Mouse (Mus musculus) thymus, adult 2 months (tissue): ENCODE measurements around the gene Snai1. TPM values are rescaled to one million over a fixed set of nuclear protein-coding genes. Genes with fewer than 3 reads are reported as not detected.

Experiments
- DNase-seq: peaks from one replicate; pipeline ENCODE4 v3.0.0; 2021
- H3K27ac ChIP-seq: fragments of 200-500 bp; 2 replicates; pipeline ENCODE4 v1.5.1; 2012; ENCODE audit warnings: low read length, control low read depth; ENCODE audit not compliant: control insufficient read depth, insufficient read depth
- H3K27me3 ChIP-seq: fragments of 200-500 bp; 2 replicates; pipeline ENCODE4 v1.6.1; 2012; ENCODE audit warnings: mild to moderate bottlenecking, low read length, moderate library complexity, mixed read lengths; ENCODE audit not compliant: control insufficient read depth, insufficient read depth
- H3K36me3 ChIP-seq: fragments of 200-500 bp; 2 replicates; pipeline ENCODE4 v1.6.1; 2012; ENCODE audit warnings: mild to moderate bottlenecking, low read length, moderate library complexity; ENCODE audit not compliant: control insufficient read depth, insufficient read depth
- H3K4me1 ChIP-seq: fragments of 200-500 bp; replicated peaks from 2 replicates; pipeline ENCODE4 v1.6.1; 2012; ENCODE audit warnings: low read length; ENCODE audit not compliant: control insufficient read depth, insufficient read depth
- H3K4me3 ChIP-seq: fragments of 200-500 bp; 2 replicates; pipeline ENCODE4 v1.5.1; 2012; ENCODE audit warnings: mild to moderate bottlenecking, low read length, control low read depth, moderate library complexity; ENCODE audit not compliant: control insufficient read depth, insufficient read depth
- CTCF ChIP-seq: fragments of 200-500 bp; IDR thresholded peaks from 2 replicates; pipeline ENCODE4 v1.5.1; 2012; ENCODE audit warnings: mild to moderate bottlenecking, control low read depth, low read length, moderate library complexity, borderline replicate concordance; ENCODE audit not compliant: control insufficient read depth, poor library complexity, insufficient read depth; ENCODE audit errors: extremely low read depth
- POLR2A ChIP-seq: fragments of 200-500 bp; IDR thresholded peaks from 2 replicates; pipeline ENCODE4 v1.6.1; 2012; ENCODE audit warnings: mild to moderate bottlenecking, low read length, control low read depth, moderate library complexity; ENCODE audit not compliant: control insufficient read depth, poor library complexity, insufficient read depth; ENCODE audit errors: extremely low read depth
- WGBS: fragments of 180-500 bp; shearing (Covaris S2); methylation state at CpG from one replicate; pipeline ENCODE4 v1.1.7; 2018; 5-methylcytosine and 5-hydroxymethylcytosine counted together
- polyA plus RNA-seq: library from polyadenylated mRNA; depleted of rRNA; stranded (reverse); fragments of >200 nt; gene quantifications from 2 replicates; pipeline ENCODE4 v1.2.3, GENCODE M21; 2012

The Snai1 gene
- polyA plus RNA-seq, 1 experiment = 10.7 TPM

GRCm38 (mm10) chr2:167497272-167497671 lies 40.7 kb upstream of the Snai1 start:
- DNase-seq = peak; percentile 75
- Histone ChIP-seq H3K27ac (no peak overlapping the region), H3K4me3 (no peak overlapping the region), H3K4me1 (peaks cover 4% of the 10 kb centered on the region; the same call in 1 of the 2 replicates), H3K36me3 (no peaks in the 10 kb centered on the region), H3K27me3 (no peaks in the 10 kb centered on the region)
- 78% methylated on average over 5 of the region's 5 CpGs for WGBS
- TF ChIP-seq POLR2A (no peak), CTCF (no peak)

GRCm38 (mm10) chr2:167502554-167503252 lies 35.3 kb upstream of the Snai1 start:
- no peaks in the 10 kb centered on the region for H3K27me3 ChIP-seq
- peaks cover 3% of the 10 kb centered on the region; the same call in 1 of the 2 replicates for H3K36me3 ChIP-seq
- no peak for TF ChIP-seq CTCF
- no peak for TF ChIP-seq POLR2A
- H3K4me1 ChIP-seq = peaks cover 25% of the 10 kb centered on the region
- peak overlapping the region; percentile 58 for H3K27ac ChIP-seq
- 36% methylated on average over 13 of the region's 13 CpGs for WGBS
- DNase-seq = no peak
- peak overlapping the region; percentile 84 for H3K4me3 ChIP-seq

GRCm38 (mm10) chr2:167503253-167503895 lies 34.6 kb upstream of the Snai1 start:
- Histone ChIP-seq H3K27ac (peak overlapping the region; percentile 58), H3K27me3 (no peaks in the 10 kb centered on the region), H3K4me3 (peak overlapping the region; percentile 84), H3K36me3 (peaks cover 7% of the 10 kb centered on the region; the same call in 1 of the 2 replicates), H3K4me1 (peaks cover 28% of the 10 kb centered on the region)
- under 1% methylated on average over 83 of the region's 85 CpGs for WGBS
- TF ChIP-seq POLR2A (peak; percentile 80), CTCF (0 out of 2 replicates have a peak, but pooled peaks have one; percentile 31)
- DNase-seq = peak; percentile 93

- H3K27ac ChIP-seq = peak overlapping the region; percentile 71
- no peaks in the 10 kb centered on the region for H3K27me3 ChIP-seq
- TF ChIP-seq POLR2A = no peak
- no peak for TF ChIP-seq CTCF
- H3K36me3 ChIP-seq = peaks cover 13% of the 10 kb centered on the region
- peak overlapping the region; percentile 84 for H3K4me3 ChIP-seq
- 1% methylated on average over 32 of the region's 32 CpGs for WGBS
- DNase-seq = peak; percentile 73
- peaks cover 28% of the 10 kb centered on the region for H3K4me1 ChIP-seq
These were observed 34.1 kb upstream of the Snai1 start for GRCm38 (mm10) chr2:167503896-167504349.

GRCm38 (mm10) chr2:167505127-167505526 lies 32.9 kb upstream of the Snai1 start:
- peak; percentile 26 for DNase-seq
- peaks cover 18% of the 10 kb centered on the region for H3K36me3 ChIP-seq
- 5% methylated on average over 3 of the region's 3 CpGs for WGBS
- H3K4me3 ChIP-seq = peak overlapping the region; percentile 21; the same call in 1 of the 2 replicates
- H3K27ac ChIP-seq = peak overlapping the region; percentile 89
- TF ChIP-seq POLR2A (no peak), CTCF (no peak)
- H3K4me1 ChIP-seq = peaks cover 35% of the 10 kb centered on the region
- no peaks in the 10 kb centered on the region for H3K27me3 ChIP-seq

GRCm38 (mm10) chr2:167506546-167507260 lies 31.3 kb upstream of the Snai1 start:
- H3K27me3 ChIP-seq = no peaks in the 10 kb centered on the region
- H3K27ac ChIP-seq = no peak overlapping the region
- 98% methylated on average over 10 of the region's 10 CpGs for WGBS
- no peak for DNase-seq
- H3K4me1 ChIP-seq = peaks cover 43% of the 10 kb centered on the region
- H3K36me3 ChIP-seq = peaks cover 27% of the 10 kb centered on the region
- TF ChIP-seq POLR2A (no peak), CTCF (no peak)
- no peak overlapping the region for H3K4me3 ChIP-seq
